Mouse (Mus musculus) neural tube, embryonic 15.5 days (tissue): ENCODE measurements at regions not wholly inside any gene's neighbourhood (a gene's known extent, or its start where the extent isn't known, plus 50 kb on each side); places are given as distances from the start of the nearest gene placed in this dataset.

Source experiments
- ATAC-seq: fragments of 200-750 bp; cut with Nextera tagmentation; 2 replicates; pipeline ENCODE4 v1.8.0; 2017; ENCODE audit warnings: mild to moderate bottlenecking, moderate TSS enrichment, moderate library complexity; ENCODE audit not compliant: low FRiP score
- H3K27ac ChIP-seq: fragments of 300-500 bp; sonication (generic); replicated peaks from 2 replicates; pipeline ENCODE4 v1.5.1; 2015; ENCODE audit warnings: mild to moderate bottlenecking, inconsistent platforms
- H3K27me3 ChIP-seq: fragments of 300-500 bp; sonication (generic); replicated peaks from 2 replicates; pipeline ENCODE4 v1.6.1; 2015; ENCODE audit warnings: inconsistent platforms
- H3K36me3 ChIP-seq: fragments of 300-500 bp; sonication (generic); 2 replicates; pipeline ENCODE4 v1.6.1; 2015; ENCODE audit warnings: inconsistent platforms
- H3K4me1 ChIP-seq: fragments of 300-500 bp; sonication (generic); 2 replicates; pipeline ENCODE4 v1.6.1; 2015; ENCODE audit warnings: inconsistent platforms
- H3K4me2 ChIP-seq: fragments of 300-500 bp; sonication (generic); 2 replicates; pipeline ENCODE4 v1.6.1; 2015; ENCODE audit warnings: inconsistent platforms, mild to moderate bottlenecking, moderate library complexity
- H3K4me3 ChIP-seq: fragments of 300-500 bp; sonication (generic); replicated peaks from 2 replicates; pipeline ENCODE4 v1.5.1; 2015; ENCODE audit warnings: mild to moderate bottlenecking, inconsistent platforms
- H3K9ac ChIP-seq: fragments of 300-500 bp; sonication (generic); replicated peaks from 2 replicates; pipeline ENCODE4 v1.6.1; 2015; ENCODE audit warnings: mild to moderate bottlenecking, inconsistent platforms
- H3K9me3 ChIP-seq: fragments of 300-500 bp; sonication (generic); replicated peaks from 2 replicates; pipeline ENCODE4 v1.6.1; 2016; ENCODE audit warnings: inconsistent platforms
- WGBS: fragments of 180-500 bp; shearing (Covaris S2); methylation state at CpG from one replicate; pipeline ENCODE4 v1.1.7; 2015; ENCODE audit warnings: mixed read lengths; 5-methylcytosine and 5-hydroxymethylcytosine counted together

- no peak overlapping the region for H3K9ac ChIP-seq
- ATAC-seq: no peak
- 90% methylated on average over 1 of the region's 1 CpGs for WGBS
- no peaks in the 10 kb centered on the region for H3K27me3 ChIP-seq
- no peaks in the 10 kb centered on the region for H3K36me3 ChIP-seq
- H3K4me2 ChIP-seq: no peak overlapping the region
- H3K4me1 ChIP-seq: no peaks in the 10 kb centered on the region
- H3K9me3 ChIP-seq: no peaks in the 10 kb centered on the region
- no peak overlapping the region for H3K27ac ChIP-seq
- no peak overlapping the region for H3K4me3 ChIP-seq
Observed at GRCm38 (mm10) chr6:147975917-147976316, 71.1 kb upstream of the Far2 start.

- Histone ChIP-seq H3K27ac (no peak overlapping the region), H3K4me1 (no peaks in the 10 kb centered on the region), H3K27me3 (no peaks in the 10 kb centered on the region), H3K36me3 (no peaks in the 10 kb centered on the region), H3K4me3 (no peak overlapping the region), H3K9me3 (no peaks in the 10 kb centered on the region), H3K4me2 (no peak overlapping the region), H3K9ac (no peak overlapping the region)
- no peak for ATAC-seq
- WGBS: 90% methylated on average over 4 of the region's 4 CpGs
Observed at GRCm38 (mm10) chr6:147989381-147989780, 57.7 kb upstream of the Far2 start.
